Mouse (Mus musculus): Measurements from ENCODE around the gene Ankrd13d. TPM values are rescaled to one million over a fixed set of nuclear protein-coding genes. Genes with fewer than 3 reads are reported as not detected.
"Not testable (repeated sequence)": the region's sequence is repeated elsewhere in the genome, so short reads cannot be mapped to it uniquely, and the experiment has no call there.

The Ankrd13d gene
- polyA plus RNA-seq, 1 experiment: 7.3 TPM

DNA sequence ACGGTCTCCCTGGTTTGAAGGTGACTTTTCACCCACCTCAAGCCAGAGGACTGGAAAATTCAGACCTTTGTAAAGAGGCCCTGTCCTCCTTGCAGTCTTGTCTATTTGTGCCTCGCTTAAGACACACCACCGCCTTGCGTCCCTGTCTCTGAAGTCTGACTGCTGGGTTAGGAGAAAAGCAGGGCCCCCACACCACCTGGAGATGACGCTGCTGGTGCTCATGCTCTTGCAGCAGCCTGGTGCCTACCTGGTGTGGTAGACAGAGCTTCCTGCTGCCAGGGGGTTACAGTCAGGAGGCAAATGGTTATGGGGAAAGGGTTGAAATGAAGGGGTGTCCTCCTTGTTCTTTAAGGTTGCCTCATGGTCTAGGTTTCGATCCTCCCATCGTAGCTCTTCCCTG, 28.7 kb downstream of the Ankrd13d start:
- no peak overlapping the region for H3K4me3 ChIP-seq (replicated peaks; ENCODE audit: extremely low read depth, low read depth, low read length)
- DNase-seq: no peak
- H3K4me1 ChIP-seq (ENCODE audit: control insufficient read depth, insufficient read depth, low read length): no peaks in the 10 kb centered on the region; the same call in 1 of the 2 replicates
- 93% methylated on average over 7 of the region's 7 CpGs for WGBS
- TF ChIP-seq POLR2A (IDR thresholded peaks at IDR 0.05; ENCODE audit: borderline replicate concordance, extremely low read depth, low read depth, low read length) (no peak), CTCF (IDR thresholded peaks at IDR 0.05; ENCODE audit: insufficient read depth, low read length) (no peak)

DNA sequence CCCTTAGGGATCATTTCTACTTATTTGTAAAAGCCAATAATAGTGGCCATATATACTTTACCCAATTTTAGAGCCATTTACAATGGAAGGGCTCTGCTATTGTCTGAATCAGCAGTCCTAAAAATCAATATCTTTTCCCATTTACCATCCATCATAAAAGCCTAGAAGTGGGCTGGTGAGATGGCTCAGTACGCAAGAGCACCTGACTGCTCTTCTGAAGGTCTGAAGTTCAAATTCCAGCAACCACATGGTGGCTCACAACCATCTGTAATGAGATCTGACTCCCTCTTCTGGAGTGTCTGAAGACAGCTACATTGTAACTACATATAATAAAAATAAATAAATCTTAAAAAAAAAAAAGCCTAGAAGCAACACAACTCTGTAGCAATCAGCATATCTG, 34.3 kb downstream of the Ankrd13d start:
- DNase-seq; H3K4me1 ChIP-seq (ENCODE audit: control insufficient read depth, insufficient read depth, low read length); H3K4me3 ChIP-seq (replicated peaks; ENCODE audit: extremely low read depth, low read depth, low read length): not testable (repeated sequence)
- 65% methylated on average over 1 of the region's 1 CpGs for WGBS

DNA sequence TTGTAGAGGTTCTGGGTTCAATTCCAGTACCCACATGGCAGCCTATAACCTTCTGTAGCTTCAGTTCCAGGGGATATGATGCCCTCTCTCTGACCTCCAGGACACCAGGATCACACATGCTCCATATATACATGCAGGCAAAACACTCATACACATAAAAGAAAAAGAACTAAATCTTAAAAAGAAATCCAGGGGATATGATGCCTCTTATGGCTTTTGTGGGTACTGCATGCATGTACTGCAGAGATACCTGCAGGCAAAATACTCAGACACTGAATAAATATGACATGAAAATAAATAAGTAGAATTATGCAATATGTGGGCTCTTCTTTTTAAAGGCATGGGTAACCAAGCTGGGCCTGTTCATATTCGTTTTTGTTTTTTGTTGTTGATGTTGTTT, 35.9 kb downstream of the Ankrd13d start:
- DNase-seq: no peak
- no peaks in the 10 kb centered on the region for H3K4me1 ChIP-seq (ENCODE audit: control insufficient read depth, insufficient read depth, low read length)
- H3K4me3 ChIP-seq (replicated peaks; ENCODE audit: extremely low read depth, low read depth, low read length): no peak overlapping the region
- 51% methylated on average over 1 of the region's 1 CpGs for WGBS
- TF ChIP-seq CTCF (IDR thresholded peaks at IDR 0.05; ENCODE audit: insufficient read depth, low read length) (no peak), POLR2A (IDR thresholded peaks at IDR 0.05; ENCODE audit: borderline replicate concordance, extremely low read depth, low read depth, low read length) (no peak)

DNA sequence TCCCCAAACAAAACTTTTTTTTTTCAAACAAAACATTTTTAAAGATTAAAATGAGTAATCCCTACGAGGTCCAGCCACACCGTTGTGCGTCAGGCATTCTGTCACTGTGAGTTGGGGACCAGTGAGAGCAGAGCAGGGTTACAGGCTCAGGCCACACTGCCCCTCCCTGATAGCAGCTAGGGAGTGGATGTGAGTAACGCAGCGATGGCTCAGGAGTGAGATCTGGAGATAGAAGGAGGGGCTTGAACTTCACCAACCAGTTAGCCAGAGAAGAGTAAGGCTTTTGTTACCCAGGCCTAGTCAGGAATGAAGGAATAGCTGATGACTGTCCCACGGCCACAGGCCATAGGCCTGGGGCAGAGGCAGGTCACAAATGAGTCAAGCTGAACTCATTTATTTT, 38.2 kb downstream of the Ankrd13d start:
- TF ChIP-seq POLR2A (IDR thresholded peaks at IDR 0.05; ENCODE audit: borderline replicate concordance, extremely low read depth, low read depth, low read length): no peak
- no peak for TF ChIP-seq CTCF (IDR thresholded peaks at IDR 0.05; ENCODE audit: insufficient read depth, low read length)
- 80% methylated on average over 6 of the region's 6 CpGs for WGBS
- Histone ChIP-seq H3K4me1 (ENCODE audit: control insufficient read depth, insufficient read depth, low read length) (no peaks in the 10 kb centered on the region), H3K4me3 (replicated peaks; ENCODE audit: extremely low read depth, low read depth, low read length) (no peak overlapping the region)
- DNase-seq: no peak

DNA sequence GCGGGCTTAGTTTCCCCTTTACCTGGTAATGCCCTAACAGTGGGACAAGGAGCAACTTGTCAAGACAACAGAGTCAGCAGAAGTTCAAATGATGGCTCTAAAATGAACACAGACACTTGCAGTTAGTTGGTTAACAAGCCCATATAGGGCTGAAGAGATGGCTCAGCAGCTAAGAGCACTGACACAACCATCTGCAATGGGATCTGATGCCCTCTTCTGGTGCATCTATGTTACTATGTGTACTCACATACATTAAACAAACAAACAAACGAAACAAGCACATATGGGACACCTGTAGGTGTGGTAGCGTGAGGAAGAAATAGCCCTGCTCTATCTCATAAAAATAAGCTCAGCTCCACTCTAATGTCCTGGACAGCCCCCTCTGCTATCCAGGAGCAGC, 40.5 kb downstream of the Ankrd13d start:
- 64% methylated on average over 3 of the region's 3 CpGs for WGBS
- no peak for TF ChIP-seq POLR2A (IDR thresholded peaks at IDR 0.05; ENCODE audit: borderline replicate concordance, extremely low read depth, low read depth, low read length)
- no peak for TF ChIP-seq CTCF (IDR thresholded peaks at IDR 0.05; ENCODE audit: insufficient read depth, low read length)
- no peak overlapping the region for H3K4me3 ChIP-seq (replicated peaks; ENCODE audit: extremely low read depth, low read depth, low read length)
- no peaks in the 10 kb centered on the region for H3K4me1 ChIP-seq (ENCODE audit: control insufficient read depth, insufficient read depth, low read length)
- no peak for DNase-seq

DNA sequence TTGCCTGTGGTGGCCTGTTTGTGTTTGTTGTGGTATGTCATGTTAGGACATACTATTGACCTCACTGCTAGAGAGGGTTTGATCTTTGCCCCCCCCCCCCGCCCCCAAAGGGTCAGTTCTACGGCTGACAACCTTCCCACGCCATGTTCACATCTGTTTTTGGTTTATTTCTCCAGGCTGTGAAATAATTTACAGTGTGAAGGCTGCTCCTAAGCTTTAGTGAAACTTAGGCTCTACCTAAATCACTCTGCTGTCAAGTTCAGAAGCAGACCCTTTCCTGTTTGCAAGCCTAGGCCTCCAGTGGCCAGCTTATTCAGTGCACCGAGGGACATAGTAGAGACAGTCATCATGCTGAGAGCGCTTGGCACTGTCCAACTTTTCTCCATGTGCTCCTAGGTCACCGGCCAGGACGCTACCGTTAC, 42.7 kb downstream of the Ankrd13d start:
- DNase-seq: no peak
- 58% methylated on average over 8 of the region's 8 CpGs for WGBS
- H3K4me1 ChIP-seq (ENCODE audit: control insufficient read depth, insufficient read depth, low read length): no peaks in the 10 kb centered on the region
- TF ChIP-seq CTCF (IDR thresholded peaks at IDR 0.05; ENCODE audit: insufficient read depth, low read length) (no peak), POLR2A (IDR thresholded peaks at IDR 0.05; ENCODE audit: borderline replicate concordance, extremely low read depth, low read depth, low read length) (no peak)
- H3K4me3 ChIP-seq (replicated peaks; ENCODE audit: extremely low read depth, low read depth, low read length): no peak overlapping the region

DNA sequence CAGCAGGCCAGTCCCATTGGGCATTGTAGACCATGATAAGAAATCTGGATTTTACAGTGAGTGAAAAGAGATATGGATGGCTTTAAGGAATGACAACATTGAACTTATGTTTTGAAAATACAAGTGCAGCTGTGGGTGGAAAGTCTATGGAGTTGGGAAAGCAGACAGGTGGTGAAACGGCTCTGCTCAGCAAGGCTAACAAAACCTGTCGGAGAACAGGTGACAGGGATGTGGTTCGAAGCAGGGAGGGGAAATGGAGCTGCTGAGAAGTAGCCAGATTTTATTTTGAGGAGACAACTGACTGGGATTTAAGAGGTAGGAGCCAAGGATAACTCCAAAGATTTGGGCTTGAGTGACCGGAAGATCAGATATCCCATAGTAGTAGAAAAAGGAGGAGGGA, 48.4 kb downstream of the Ankrd13d start:
- Histone ChIP-seq H3K4me3 (replicated peaks; ENCODE audit: extremely low read depth, low read depth, low read length) (no peak overlapping the region), H3K4me1 (ENCODE audit: control insufficient read depth, insufficient read depth, low read length) (peaks cover 9% of the 10 kb centered on the region)
- TF ChIP-seq POLR2A (IDR thresholded peaks at IDR 0.05; ENCODE audit: borderline replicate concordance, extremely low read depth, low read depth, low read length) (no peak), CTCF (IDR thresholded peaks at IDR 0.05; ENCODE audit: insufficient read depth, low read length) (no peak)
- WGBS: 68% methylated on average over 4 of the region's 4 CpGs
- DNase-seq: no peak

DNA sequence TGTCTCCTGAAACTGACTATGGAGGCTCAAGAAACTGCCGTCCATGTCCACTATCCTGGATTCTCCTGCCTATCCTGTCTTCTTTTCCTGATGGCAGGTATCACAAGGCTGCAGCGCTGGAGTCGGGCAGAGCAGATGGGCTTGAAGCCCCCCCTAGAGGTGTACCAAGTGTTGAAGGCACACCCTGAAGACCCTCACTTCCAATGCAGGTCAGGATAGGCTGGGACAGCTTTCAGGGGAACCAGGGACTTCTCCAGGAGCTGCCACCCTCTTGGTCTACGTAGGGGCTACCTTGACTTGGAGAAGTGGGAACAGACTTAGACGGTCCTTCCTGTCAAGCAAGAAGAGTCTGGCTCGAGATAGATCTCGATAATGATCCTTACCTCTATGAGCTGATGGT, 50.3 kb downstream of the Ankrd13d start:
- 79% methylated on average over 7 of the region's 7 CpGs for WGBS
- TF ChIP-seq CTCF (IDR thresholded peaks at IDR 0.05; ENCODE audit: insufficient read depth, low read length) (no peak), POLR2A (IDR thresholded peaks at IDR 0.05; ENCODE audit: borderline replicate concordance, extremely low read depth, low read depth, low read length) (no peak)
- Histone ChIP-seq H3K4me1 (ENCODE audit: control insufficient read depth, insufficient read depth, low read length) (peaks cover 9% of the 10 kb centered on the region), H3K4me3 (replicated peaks; ENCODE audit: extremely low read depth, low read depth, low read length) (no peak overlapping the region)
- DNase-seq: no peak

DNA sequence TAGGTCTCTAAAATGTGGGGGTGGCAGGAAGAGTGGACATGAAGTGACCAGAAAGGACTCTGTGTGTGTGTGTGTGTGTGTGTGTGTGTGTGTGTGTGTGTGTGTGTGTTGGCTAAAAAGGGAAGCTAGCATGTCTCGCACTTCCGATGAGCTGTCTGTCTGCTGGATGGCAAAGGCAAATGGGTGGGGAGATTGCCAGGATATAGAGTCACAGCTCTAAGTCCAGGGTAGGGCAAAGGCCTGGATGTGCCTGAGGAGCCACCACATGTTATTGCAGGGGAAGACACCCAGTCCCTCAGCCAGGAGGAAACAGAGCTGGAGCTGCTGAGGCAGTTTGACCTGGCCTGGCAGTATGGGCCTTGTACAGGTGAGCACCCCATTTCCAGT, 50.8 kb downstream of the Ankrd13d start:
- H3K4me1 ChIP-seq (ENCODE audit: control insufficient read depth, insufficient read depth, low read length): peaks cover 12% of the 10 kb centered on the region
- peak; percentile 48; the same call in 1 of the 2 replicates for TF ChIP-seq POLR2A (IDR thresholded peaks at IDR 0.05; ENCODE audit: borderline replicate concordance, extremely low read depth, low read depth, low read length)
- TF ChIP-seq CTCF (IDR thresholded peaks at IDR 0.05; ENCODE audit: insufficient read depth, low read length): no peak
- no peak for DNase-seq
- peak overlapping the region; percentile 79 for H3K4me3 ChIP-seq (replicated peaks; ENCODE audit: extremely low read depth, low read depth, low read length)
- WGBS: 9% methylated on average over 2 of the region's 2 CpGs

DNA sequence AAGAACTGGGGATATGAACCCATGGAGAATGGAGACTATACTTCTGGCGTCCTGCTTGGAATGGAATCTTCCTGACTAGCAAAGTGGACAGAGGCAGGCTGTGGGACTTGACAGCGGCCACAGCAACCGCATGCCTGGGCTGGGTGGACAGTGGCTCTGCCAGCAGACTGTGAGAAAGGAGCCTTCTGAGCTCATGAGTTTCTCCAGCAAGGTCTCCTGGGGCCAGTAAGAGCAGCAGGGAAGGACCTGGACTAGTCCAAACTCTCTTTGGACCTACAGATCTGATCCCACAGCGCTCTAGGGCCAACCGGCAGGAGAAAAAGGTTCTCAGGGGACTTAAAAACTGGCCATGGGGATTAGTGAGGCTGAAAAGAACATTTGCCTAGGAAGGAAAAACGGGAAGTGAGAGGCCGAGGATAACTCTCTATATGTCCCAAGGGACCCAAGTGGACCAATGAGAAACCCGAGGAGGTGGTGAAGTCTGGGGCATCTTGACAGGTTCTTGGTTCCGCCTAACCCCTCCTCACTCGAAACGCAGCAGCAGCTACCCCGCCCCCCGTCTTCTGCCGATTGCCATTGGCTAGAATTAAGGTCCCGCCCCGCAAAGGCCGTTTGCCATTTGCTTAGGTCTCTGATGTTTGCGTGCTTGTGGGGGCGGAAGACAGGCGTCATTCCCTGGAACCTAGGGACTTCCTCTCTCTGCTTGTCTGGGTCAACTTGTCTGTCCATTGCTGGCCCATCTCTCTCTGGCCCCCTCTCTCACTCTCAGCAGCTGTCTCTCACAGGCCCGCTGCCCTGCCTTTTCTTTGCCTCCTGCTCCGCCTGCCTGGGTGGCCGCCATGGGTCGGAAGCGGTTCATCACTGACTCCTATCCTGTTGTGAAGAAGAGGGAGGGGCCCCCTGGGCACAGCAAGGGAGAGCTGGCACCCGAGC, 51.4 kb downstream of the Ankrd13d start, which contains the start of gene Pold4:
Pold4 (plus strand) TSS at position 647 of the 933 bp plus-strand sequence.
- WGBS: 7% methylated on average over 26 of the region's 26 CpGs
- TF ChIP-seq CTCF (IDR thresholded peaks at IDR 0.05; ENCODE audit: insufficient read depth, low read length) (no peak), POLR2A (IDR thresholded peaks at IDR 0.05; ENCODE audit: borderline replicate concordance, extremely low read depth, low read depth, low read length) (peak; percentile 93; the same call in 1 of the 2 replicates)
- peaks cover 12% of the 10 kb centered on the region for H3K4me1 ChIP-seq (ENCODE audit: control insufficient read depth, insufficient read depth, low read length)
- H3K4me3 ChIP-seq (replicated peaks; ENCODE audit: extremely low read depth, low read depth, low read length): peak within 1 kb of the TSS; percentile 79
- peak; percentile 96 for DNase-seq
